Mouse (Mus musculus) liver, embryonic 11.5 days (tissue): ENCODE data around the gene Spsb4. TPM values are rescaled to one million over a fixed set of nuclear protein-coding genes. Genes with fewer than 3 reads are reported as not detected.

Source experiments
- ATAC-seq: fragments of 200-750 bp; cut with Nextera tagmentation; replicated peaks from 2 replicates; pipeline ENCODE4 v1.8.0; 2017; ENCODE audit warnings: moderate number of reproducible peaks, mild to moderate bottlenecking, moderate TSS enrichment, moderate library complexity; ENCODE audit not compliant: low FRiP score
- DNase-seq: peaks from one replicate; pipeline ENCODE4 v3.0.0-alpha.2; 2017; ENCODE audit warnings: low spot score
- H3K27ac ChIP-seq: fragments of 300-500 bp; sonication (generic); 2 replicates; pipeline ENCODE4 v1.5.1; 2014; ENCODE audit warnings: mild to moderate bottlenecking, low read depth, low read length, control low read depth
- H3K27me3 ChIP-seq: fragments of 300-500 bp; sonication (generic); replicated peaks from 2 replicates; pipeline ENCODE4 v1.6.1; 2014; ENCODE audit warnings: low read length, mixed read lengths; ENCODE audit not compliant: control insufficient read depth, insufficient read depth
- H3K36me3 ChIP-seq: fragments of 300-500 bp; sonication (generic); 2 replicates; pipeline ENCODE4 v1.6.1; 2014; ENCODE audit warnings: mild to moderate bottlenecking, low read length, moderate library complexity, mixed read lengths; ENCODE audit not compliant: control insufficient read depth, insufficient read depth
- H3K4me1 ChIP-seq: fragments of 300-500 bp; sonication (generic); replicated peaks from 2 replicates; pipeline ENCODE4 v1.6.1; 2014; ENCODE audit warnings: low read length, mixed read lengths; ENCODE audit not compliant: control insufficient read depth, insufficient read depth
- H3K4me2 ChIP-seq: fragments of 300-500 bp; sonication (generic); 2 replicates; pipeline ENCODE4 v1.6.1; 2014; ENCODE audit warnings: mild to moderate bottlenecking, control low read depth, moderate library complexity
- H3K4me3 ChIP-seq: fragments of 300-500 bp; sonication (generic); 2 replicates; pipeline ENCODE4 v1.5.1; 2014; ENCODE audit warnings: low read depth, low read length, control low read depth
- H3K9ac ChIP-seq: fragments of 300-500 bp; sonication (generic); 2 replicates; pipeline ENCODE4 v1.6.1; 2014; ENCODE audit warnings: low read depth, low read length, control low read depth
- H3K9me3 ChIP-seq: fragments of 300-500 bp; sonication (generic); 2 replicates; pipeline ENCODE4 v1.6.1; 2016; ENCODE audit warnings: low read length, inconsistent platforms, mixed read lengths; ENCODE audit not compliant: control insufficient read depth
- WGBS: fragments of 180-500 bp; shearing (Covaris S2); extraction: QIAGEN DNeasy Blood & Tissue Kit; methylation state at CpG from one replicate; pipeline ENCODE4 v1.1.7; 2014; 5-methylcytosine and 5-hydroxymethylcytosine counted together
- polyA plus RNA-seq: library from polyadenylated mRNA; unstranded; fragments of >200 nt; fragmentation: Nextera tagmentation; extraction: Ambion mirVana; gene quantifications from 2 replicates; pipeline ENCODE4 v1.2.1, GENCODE M21; 2014

The Spsb4 gene
- polyA plus RNA-seq, 1 experiment from 2014 or later = 8.1 TPM

DNA sequence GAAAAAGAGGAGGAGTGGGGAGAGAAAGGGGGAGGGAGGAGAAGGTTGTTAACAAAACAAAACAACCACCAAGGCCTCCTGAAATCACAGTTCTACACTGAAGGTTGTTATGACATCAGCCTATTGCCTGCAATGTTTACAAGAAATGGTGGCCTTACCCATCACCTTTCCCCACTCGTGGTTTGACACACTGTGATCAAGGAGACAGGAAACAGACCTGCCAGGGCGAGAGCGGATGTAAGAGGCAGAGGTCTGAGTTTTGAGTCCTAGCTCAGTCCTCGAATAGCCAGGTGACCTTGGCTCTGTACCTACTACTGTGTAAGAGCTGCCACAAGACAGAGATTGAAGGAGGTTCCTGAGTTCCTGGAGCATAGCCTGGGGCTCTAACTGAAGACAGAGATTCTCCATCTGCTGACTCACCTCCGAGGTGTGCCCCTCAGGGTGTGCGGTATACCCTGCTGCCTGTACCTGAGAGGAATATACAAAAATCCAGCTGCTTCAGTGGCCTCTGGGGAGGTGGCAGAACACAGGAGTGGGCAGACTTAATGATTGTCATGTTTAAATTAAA is 61.3 kb downstream of the Spsb4 start:
- DNase-seq (no peak), ATAC-seq (no peak)
- no peak overlapping the region for H3K9ac ChIP-seq
- no peaks in the 10 kb centered on the region for H3K36me3 ChIP-seq
- H3K27ac ChIP-seq = no peak overlapping the region
- no peak overlapping the region for H3K4me2 ChIP-seq
- no peak overlapping the region for H3K4me3 ChIP-seq
- no peaks in the 10 kb centered on the region for H3K9me3 ChIP-seq
- H3K27me3 ChIP-seq = no peaks in the 10 kb centered on the region; the same call in 1 of the 2 replicates
- 57% methylated on average over 6 of the region's 6 CpGs for WGBS
- H3K4me1 ChIP-seq = no peaks in the 10 kb centered on the region; the same call in 1 of the 2 replicates

DNA sequence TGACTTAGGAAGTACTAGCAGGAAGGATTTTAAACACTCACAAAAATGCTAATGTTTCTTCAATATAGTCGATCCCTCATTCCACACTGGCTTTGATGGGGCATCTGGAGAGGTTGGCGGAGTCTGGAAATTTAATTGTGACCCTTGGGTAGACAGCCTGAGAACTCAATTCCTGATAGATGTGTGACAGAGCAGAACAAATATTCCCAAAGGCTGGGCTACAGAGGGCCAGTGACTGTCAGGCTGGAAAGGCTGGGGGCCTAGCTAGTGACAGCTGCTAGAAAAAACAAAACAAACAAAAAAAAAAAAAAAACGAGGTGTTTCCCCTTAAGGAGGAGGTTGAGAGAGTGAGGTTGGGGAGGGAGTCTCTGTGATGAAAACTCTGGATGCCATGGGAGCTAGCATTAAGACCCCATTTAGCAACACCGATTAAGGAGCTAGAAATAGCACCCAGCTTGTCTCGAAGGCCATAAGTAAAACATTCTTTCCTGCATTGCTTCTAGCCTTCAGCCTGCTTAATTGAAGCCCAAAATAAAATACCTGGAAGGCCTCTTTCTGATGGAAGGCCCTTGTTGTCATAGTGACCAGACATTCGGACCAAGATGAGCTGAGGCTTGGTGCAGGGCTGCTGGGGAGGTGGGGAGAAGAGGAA is 61.9 kb downstream of the Spsb4 start:
- no peaks in the 10 kb centered on the region; the same call in 1 of the 2 replicates for H3K27me3 ChIP-seq
- no peak for DNase-seq
- no peaks in the 10 kb centered on the region; the same call in 1 of the 2 replicates for H3K4me1 ChIP-seq
- no peaks in the 10 kb centered on the region for H3K36me3 ChIP-seq
- no peak overlapping the region for H3K27ac ChIP-seq
- H3K4me3 ChIP-seq = no peak overlapping the region
- no peak for ATAC-seq
- H3K9ac ChIP-seq = no peak overlapping the region
- WGBS = 51% methylated on average over 6 of the region's 6 CpGs
- H3K4me2 ChIP-seq = no peak overlapping the region
- H3K9me3 ChIP-seq = no peaks in the 10 kb centered on the region

DNA sequence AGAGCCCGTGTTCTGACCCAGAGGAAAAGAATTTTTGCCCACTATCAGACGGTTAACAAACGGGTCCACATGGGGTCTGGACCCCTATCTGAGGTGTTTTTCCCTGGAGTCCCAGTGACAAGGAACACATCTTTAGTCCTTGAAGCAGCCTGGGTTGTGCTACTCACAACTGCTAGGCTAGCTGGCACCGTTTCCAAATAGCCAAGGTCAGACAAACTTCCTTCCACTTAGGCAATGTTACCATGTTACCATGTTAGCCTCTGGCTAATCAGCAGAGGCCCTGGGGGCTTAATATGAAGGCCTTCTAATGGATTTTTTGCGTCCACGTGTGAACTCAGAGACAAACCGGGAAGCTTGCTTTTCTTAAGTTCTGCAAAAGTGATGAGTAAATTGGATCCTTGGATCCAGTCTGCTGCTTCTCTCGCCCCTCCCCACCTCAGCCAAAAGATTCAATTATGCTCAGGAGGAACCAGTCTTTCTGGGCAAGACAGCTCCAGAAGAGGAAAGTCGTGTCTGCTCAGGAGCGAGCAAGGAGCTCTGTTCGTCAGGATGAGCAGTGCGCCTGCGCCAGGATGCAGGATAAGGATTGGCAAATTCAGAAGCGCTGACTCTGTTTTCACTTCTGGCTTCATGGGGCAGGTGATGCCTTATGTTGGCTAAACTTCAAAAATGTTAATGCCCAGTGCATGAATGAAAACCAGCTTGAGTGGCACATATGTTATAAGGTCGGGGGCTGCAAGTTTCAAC is 64.4 kb downstream of the Spsb4 start:
- Histone ChIP-seq H3K4me2 (no peak overlapping the region), H3K4me3 (no peak overlapping the region), H3K36me3 (no peaks in the 10 kb centered on the region), H3K9ac (no peak overlapping the region), H3K9me3 (no peaks in the 10 kb centered on the region), H3K27ac (no peak overlapping the region), H3K27me3 (peaks cover 4% of the 10 kb centered on the region; the same call in 1 of the 2 replicates), H3K4me1 (no peaks in the 10 kb centered on the region; the same call in 1 of the 2 replicates)
- ATAC-seq = no peak
- no peak for DNase-seq
- WGBS = 81% methylated on average over 15 of the region's 15 CpGs

DNA sequence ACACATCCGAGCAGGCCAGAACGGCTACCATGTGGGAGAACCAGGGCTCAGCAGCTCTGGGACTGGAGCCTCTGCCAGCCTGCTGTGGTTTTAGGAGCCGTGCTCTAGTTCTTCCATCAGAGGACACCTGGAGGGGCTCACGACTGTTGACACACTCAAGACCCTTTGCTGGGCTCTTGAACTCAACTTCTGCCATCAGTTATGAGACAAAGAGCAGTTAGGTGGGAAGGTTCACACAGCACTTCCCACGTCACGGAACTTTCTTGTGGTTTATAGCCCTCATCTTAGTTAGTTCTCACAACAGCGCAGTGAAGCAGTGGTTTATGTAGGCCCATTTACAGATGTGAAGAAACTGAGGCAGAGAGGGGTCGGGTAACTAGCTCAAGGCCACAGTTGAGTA is 65.2 kb downstream of the Spsb4 start:
- Histone ChIP-seq H3K27ac (no peak overlapping the region), H3K9me3 (no peaks in the 10 kb centered on the region), H3K36me3 (no peaks in the 10 kb centered on the region), H3K4me3 (no peak overlapping the region), H3K4me1 (no peaks in the 10 kb centered on the region; the same call in 1 of the 2 replicates), H3K9ac (no peak overlapping the region), H3K4me2 (no peak overlapping the region), H3K27me3 (peaks cover 4% of the 10 kb centered on the region; the same call in 1 of the 2 replicates)
- DNase-seq = no peak
- no peak for ATAC-seq
- WGBS = 81% methylated on average over 8 of the region's 8 CpGs

DNA sequence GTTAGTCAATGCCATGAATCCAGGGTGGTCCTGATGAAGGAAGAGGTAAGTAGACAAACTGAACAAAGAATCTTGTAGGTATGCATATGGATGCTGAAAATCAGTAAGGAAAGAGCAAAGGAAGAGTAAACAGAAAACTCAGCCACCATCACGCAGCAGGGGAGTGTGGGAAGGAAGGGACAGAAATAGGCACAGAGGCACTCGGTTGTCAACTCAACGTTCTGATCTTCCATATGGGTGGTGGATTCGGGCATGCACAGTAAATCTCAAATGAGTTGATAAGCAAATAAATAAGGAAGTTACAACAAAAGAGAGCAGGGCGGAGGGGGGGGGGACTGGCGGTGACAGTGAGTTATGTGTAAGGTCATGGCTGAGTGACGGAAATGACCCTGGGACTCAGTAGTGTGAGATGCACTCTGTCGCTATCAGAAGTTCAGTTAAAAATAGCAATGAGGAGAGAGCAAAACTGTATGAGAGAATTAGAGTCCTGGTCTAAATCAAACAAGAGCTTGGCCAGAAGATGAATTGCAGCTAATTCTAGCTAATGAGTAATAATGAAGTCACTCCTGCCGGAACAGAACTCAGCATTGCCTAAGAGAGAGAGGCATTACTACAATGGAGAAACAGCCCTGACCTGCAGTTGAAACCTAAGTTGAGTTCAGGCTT is 66.2 kb downstream of the Spsb4 start:
- H3K9ac ChIP-seq = no peak overlapping the region
- WGBS = 52% methylated on average over 9 of the region's 9 CpGs
- no peak overlapping the region for H3K4me2 ChIP-seq
- DNase-seq (no peak), ATAC-seq (no peak)
- no peak overlapping the region for H3K4me3 ChIP-seq
- no peak overlapping the region for H3K27ac ChIP-seq
- H3K4me1 ChIP-seq = no peaks in the 10 kb centered on the region; the same call in 1 of the 2 replicates
- peaks cover 4% of the 10 kb centered on the region for H3K27me3 ChIP-seq
- H3K9me3 ChIP-seq = no peaks in the 10 kb centered on the region
- no peaks in the 10 kb centered on the region for H3K36me3 ChIP-seq

DNA sequence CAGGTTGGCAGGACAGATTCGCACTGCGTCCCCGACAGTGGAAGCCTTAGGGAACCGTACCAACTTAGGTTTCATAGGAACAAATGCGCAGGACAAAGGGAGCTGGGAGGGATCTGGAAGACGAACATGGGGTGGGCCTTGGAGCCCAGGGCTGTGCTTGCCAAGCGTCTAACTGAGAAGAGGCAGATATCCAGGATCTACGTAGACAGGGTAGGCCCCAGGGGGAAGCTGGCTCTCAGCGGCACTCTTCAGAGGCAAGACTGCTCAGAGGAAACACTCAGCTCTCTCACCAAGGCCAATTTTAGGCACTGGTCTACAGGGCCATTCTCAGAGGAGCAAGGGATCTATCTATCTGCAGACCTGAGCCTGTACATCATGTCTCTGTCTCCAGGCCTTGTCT is 69.1 kb downstream of the Spsb4 start:
- H3K27ac ChIP-seq = no peak overlapping the region

DNA sequence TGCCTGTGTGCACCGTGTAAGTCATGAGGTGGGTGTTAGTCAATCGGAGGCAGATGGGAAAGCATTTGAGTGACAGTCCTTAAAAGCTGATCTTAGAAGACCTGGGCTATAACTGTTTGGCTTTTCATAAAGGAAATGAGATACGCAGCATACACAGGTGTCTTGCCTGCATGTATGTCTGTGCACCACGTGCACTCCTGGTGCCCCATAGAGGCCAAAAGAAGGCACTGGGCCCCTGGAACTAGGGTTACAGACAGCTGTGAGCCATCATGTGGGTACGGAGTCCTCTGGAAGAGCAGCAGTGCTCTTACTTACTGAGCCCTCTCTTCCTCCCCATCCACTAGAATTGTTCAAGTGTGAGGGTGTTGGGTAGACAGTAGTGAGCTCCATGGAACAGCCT is 70.1 kb downstream of the Spsb4 start:
- no peaks in the 10 kb centered on the region for H3K4me1 ChIP-seq
- DNase-seq = no peak
- no peak for ATAC-seq
- no peaks in the 10 kb centered on the region for H3K36me3 ChIP-seq
- no peak overlapping the region for H3K9ac ChIP-seq
- peaks cover 15% of the 10 kb centered on the region for H3K27me3 ChIP-seq
- no peak overlapping the region for H3K4me2 ChIP-seq
- no peak overlapping the region for H3K4me3 ChIP-seq
- H3K9me3 ChIP-seq = no peaks in the 10 kb centered on the region
- 75% methylated on average over 5 of the region's 5 CpGs for WGBS
- H3K27ac ChIP-seq = no peak overlapping the region

More for the DNA sequence above, 69.1 kb downstream of the Spsb4 start:
- Histone ChIP-seq H3K27me3 (peaks cover 9% of the 10 kb centered on the region), H3K4me2 (no peak overlapping the region), H3K4me3 (no peak overlapping the region), H3K9ac (no peak overlapping the region), H3K36me3 (no peaks in the 10 kb centered on the region), H3K9me3 (no peaks in the 10 kb centered on the region), H3K4me1 (no peaks in the 10 kb centered on the region)
- DNase-seq = no peak
- WGBS = 85% methylated on average over 9 of the region's 9 CpGs
- ATAC-seq = no peak

DNA sequence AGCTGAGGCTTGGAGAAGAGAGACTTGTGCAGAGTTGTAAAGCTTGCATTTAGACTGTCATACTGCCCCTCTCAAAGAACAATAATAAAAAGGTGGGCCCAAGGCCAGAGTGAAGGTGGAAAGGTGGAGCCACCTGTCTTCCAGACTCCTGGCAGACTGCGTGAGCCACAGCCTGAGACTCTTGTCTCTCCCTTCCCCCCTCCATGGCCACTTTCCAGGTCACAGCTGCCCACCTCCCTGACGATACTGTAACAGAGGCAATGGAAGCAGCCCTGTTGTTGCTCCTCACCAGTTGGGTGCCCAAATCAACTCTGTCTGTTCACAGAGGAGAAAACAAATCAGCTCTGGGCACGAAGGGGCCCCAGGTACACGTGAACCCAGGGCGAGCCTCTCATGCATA is 71.5 kb downstream of the Spsb4 start:
- DNase-seq = no peak
- no peak overlapping the region for H3K4me2 ChIP-seq
- no peak overlapping the region for H3K27ac ChIP-seq
- no peaks in the 10 kb centered on the region for H3K4me1 ChIP-seq
- H3K4me3 ChIP-seq = no peak overlapping the region
- WGBS = 81% methylated on average over 5 of the region's 5 CpGs
- H3K9ac ChIP-seq = no peak overlapping the region
- no peak for ATAC-seq
- no peaks in the 10 kb centered on the region for H3K36me3 ChIP-seq
- peaks cover 19% of the 10 kb centered on the region for H3K27me3 ChIP-seq
- H3K9me3 ChIP-seq = no peaks in the 10 kb centered on the region
